In the genomic region with DNA sequence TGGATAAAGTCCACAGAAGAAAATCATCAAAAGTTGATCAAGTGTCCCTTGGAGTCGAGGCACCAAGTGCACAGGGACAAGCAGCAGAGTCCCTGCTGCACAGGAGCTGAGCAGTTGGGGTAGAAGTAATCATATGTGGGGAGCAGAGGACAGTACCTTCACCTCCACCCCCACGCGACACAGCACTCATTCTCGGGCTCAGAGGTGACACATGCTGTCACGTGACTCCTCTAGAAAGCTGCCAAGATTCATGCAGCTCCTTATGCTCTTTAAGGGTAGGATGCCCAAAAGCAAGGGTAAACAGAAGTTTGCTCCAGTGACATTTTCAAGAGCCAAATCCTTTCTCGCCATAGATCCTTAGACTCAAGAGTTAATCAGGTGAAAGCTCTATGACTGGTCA, we compare ENCODE assay signal across 19 mouse cellular contexts. TPM values are rescaled to one million over a fixed set of nuclear protein-coding genes. Genes with fewer than 3 reads are reported as not detected.
DNase-seq lines count a peak whose midpoint lies in the region; ATAC-seq and TF ChIP-seq lines count a peak whose summit lies in the region.
"Had no signal": no experiment of that assay in that cellular context is flagged by ENCODE, and none has a peak within 500 bp of the region (broad histone marks: within the 10 kb centered on the region; RNA-seq: fewer than 3 reads in every experiment).

No protein-coding gene starts in this region.

- TF ChIP-seq CTCF in lung, postnatal 0 days (IDR thresholded peaks at IDR 0.05) = no peak
- no peak for TF ChIP-seq CTCF in olfactory bulb, adult 2 months (IDR thresholded peaks at IDR 0.05; ENCODE audit: insufficient read depth, low read depth, low read length)

- no peaks in the 10 kb centered on the region for H3K9me3 ChIP-seq in forebrain, embryonic 14.5 days (replicated peaks; ENCODE audit: control insufficient read depth, low read length)
- H3K9me3 ChIP-seq in forebrain, embryonic 15.5 days = no peaks in the 10 kb centered on the region
- no peaks in the 10 kb centered on the region for H3K9me3 ChIP-seq in lung, postnatal 0 days (ENCODE audit: low read length)
- H3K9me3 ChIP-seq in midbrain, embryonic 13.5 days = no peaks in the 10 kb centered on the region
- H3K9me3 ChIP-seq: heart, embryonic 10.5 days; hindbrain, embryonic 10.5 days; midbrain, embryonic 10.5 days had no signal

- H3K27ac ChIP-seq in forebrain, embryonic 14.5 days (ENCODE audit: low read depth, low read length) = no peak overlapping the region
- no peak overlapping the region; the same call in 1 of the 2 replicates for H3K27ac ChIP-seq in forebrain, embryonic 15.5 days (replicated peaks)
- no peak overlapping the region for H3K27ac ChIP-seq in lung, postnatal 0 days (ENCODE audit: low read length)
- peak overlapping the region; percentile 10; the same call in 1 of the 2 replicates for H3K27ac ChIP-seq in olfactory bulb, adult 2 months (ENCODE audit: insufficient read depth, low read depth, low read length)
- no peak overlapping the region; the same call in 1 of the 2 replicates for H3K27ac ChIP-seq in midbrain, embryonic 13.5 days
- H3K27ac ChIP-seq: heart, embryonic 10.5 days; hindbrain, embryonic 10.5 days; midbrain, embryonic 10.5 days; stomach, postnatal 0 days had no signal

- no peak overlapping the region for H3K9ac ChIP-seq in forebrain, embryonic 14.5 days (ENCODE audit: low read length)
- H3K9ac ChIP-seq in forebrain, embryonic 15.5 days (replicated peaks) = no peak overlapping the region
- H3K9ac ChIP-seq in lung, postnatal 0 days (replicated peaks; ENCODE audit: low read depth) = no peak overlapping the region
- no peak overlapping the region for H3K9ac ChIP-seq in midbrain, embryonic 13.5 days (replicated peaks)

- H3K4me2 ChIP-seq in forebrain, embryonic 14.5 days (ENCODE audit: low read length) = no peak overlapping the region
- H3K4me2 ChIP-seq in forebrain, embryonic 15.5 days (replicated peaks) = no peak overlapping the region
- no peak overlapping the region for H3K4me2 ChIP-seq in lung, postnatal 0 days (replicated peaks; ENCODE audit: low read depth, low read length)
- no peak overlapping the region for H3K4me2 ChIP-seq in midbrain, embryonic 13.5 days (replicated peaks)
- H3K4me2 ChIP-seq: liver, embryonic 11.5 days had no signal

- 66% methylated on average over 6 of the region's 6 CpGs for WGBS in forebrain, embryonic 14.5 days
- WGBS in forebrain, embryonic 15.5 days = 76% methylated on average over 6 of the region's 6 CpGs
- WGBS in lung, postnatal 0 days = 54% methylated on average over 6 of the region's 6 CpGs
- 71% methylated on average over 6 of the region's 6 CpGs for WGBS in olfactory bulb, adult 2 months
- 84% methylated on average over 6 of the region's 6 CpGs for WGBS in midbrain, embryonic 13.5 days

- no peak for TF ChIP-seq POLR2A in olfactory bulb, adult 2 months (IDR thresholded peaks at IDR 0.05; ENCODE audit: insufficient read depth, low read depth, low read length)

- H3K4me3 ChIP-seq in forebrain, embryonic 14.5 days (ENCODE audit: low read depth, low read length) = no peak overlapping the region
- no peak overlapping the region for H3K4me3 ChIP-seq in forebrain, embryonic 15.5 days
- H3K4me3 ChIP-seq in lung, postnatal 0 days (ENCODE audit: low read depth, low read length) = no peak overlapping the region
- no peak overlapping the region for H3K4me3 ChIP-seq in olfactory bulb, adult 2 months (ENCODE audit: insufficient read depth, low read depth, low read length)
- H3K4me3 ChIP-seq in midbrain, embryonic 13.5 days (replicated peaks) = no peak overlapping the region
- H3K4me3 ChIP-seq: heart, embryonic 10.5 days; hindbrain, embryonic 10.5 days; midbrain, embryonic 10.5 days had no signal

- H3K4me1 ChIP-seq in forebrain, embryonic 14.5 days (ENCODE audit: control insufficient read depth, insufficient read depth, low read length) = no peaks in the 10 kb centered on the region
- H3K4me1 ChIP-seq in forebrain, embryonic 15.5 days = 0 out of 2 replicates have a peak, but pooled peaks cover 10% of the 10 kb centered on the region
- H3K4me1 ChIP-seq in lung, postnatal 0 days (ENCODE audit: insufficient read depth, low read depth, low read length) = no peaks in the 10 kb centered on the region
- peaks cover 12% of the 10 kb centered on the region for H3K4me1 ChIP-seq in olfactory bulb, adult 2 months (ENCODE audit: control insufficient read depth, insufficient read depth, low read length)
- peaks cover 13% of the 10 kb centered on the region for H3K4me1 ChIP-seq in midbrain, embryonic 13.5 days (replicated peaks)
- H3K4me1 ChIP-seq: heart, embryonic 10.5 days had no signal

- no peak for TF ChIP-seq EP300 in lung, postnatal 0 days (IDR thresholded peaks at IDR 0.05)

- no peak for ATAC-seq in forebrain, embryonic 14.5 days
- no peak for ATAC-seq in forebrain, embryonic 15.5 days (replicated peaks)
- ATAC-seq in lung, postnatal 0 days = no peak
- no peak for ATAC-seq in midbrain, embryonic 13.5 days

- H3K27me3 ChIP-seq in forebrain, embryonic 14.5 days (replicated peaks; ENCODE audit: control insufficient read depth, insufficient read depth, low read length) = no peaks in the 10 kb centered on the region
- H3K27me3 ChIP-seq in forebrain, embryonic 15.5 days = no peaks in the 10 kb centered on the region
- H3K27me3 ChIP-seq in lung, postnatal 0 days (replicated peaks; ENCODE audit: insufficient read depth, low read length) = no peaks in the 10 kb centered on the region
- no peaks in the 10 kb centered on the region for H3K27me3 ChIP-seq in midbrain, embryonic 13.5 days

- peak; percentile 42 for DNase-seq in forebrain, embryonic 14.5 days (ENCODE audit: low spot score)
- peak; percentile 17 for DNase-seq in lung, postnatal 0 days (ENCODE audit: low spot score)
- DNase-seq in lung, postnatal 4 days = no peak
- peak; percentile 55 to 70 for DNase-seq in cerebellum, adult 18-20 months
- DNase-seq: adrenal gland, postnatal 36 days; B cell, adult 2 months; kidney, adult 18-20 months; kidney, postnatal 10 days had no signal

- H3K36me3 ChIP-seq in forebrain, embryonic 14.5 days (ENCODE audit: control insufficient read depth, insufficient read depth, low read length) = peaks cover 24% of the 10 kb centered on the region; the same call in 1 of the 2 replicates
- peaks cover 8% of the 10 kb centered on the region; the same call in 1 of the 2 replicates for H3K36me3 ChIP-seq in forebrain, embryonic 15.5 days
- H3K36me3 ChIP-seq in lung, postnatal 0 days (ENCODE audit: insufficient read depth, low read length) = no peaks in the 10 kb centered on the region
- H3K36me3 ChIP-seq in midbrain, embryonic 13.5 days = peaks cover 43% of the 10 kb centered on the region
- H3K36me3 ChIP-seq: heart, embryonic 10.5 days had no signal

RNA-seq across cellular contexts. Expression of a gene that starts 42.1 kb away (rescaled TPM):
- 39.5 and 58.9 TPM in 2 replicates for polyA plus RNA-seq in forebrain, embryonic 14.5 days (2014; fragmentation: Nextera tagmentation; extraction: Ambion mirVana)
- 51.7 and 52.1 TPM in 2 replicates for polyA plus RNA-seq in forebrain, embryonic 15.5 days (2015; fragmentation: Nextera tagmentation; extraction: Ambion mirVana)
- polyA plus RNA-seq in lung, postnatal 0 days (2015; fragmentation: Nextera tagmentation; extraction: Ambion mirVana) = 0.05 and 0.06 TPM in 2 replicates
- polyA plus RNA-seq in olfactory bulb, adult 2 months (2012; ENCODE audit: insufficient read depth, insufficient read length, low replicate concordance, missing spikeins) = 50.8 TPM in 1 of 2 replicates, not detected in the other
- polyA plus RNA-seq in midbrain, embryonic 13.5 days (2015; fragmentation: Nextera tagmentation; extraction: Ambion mirVana) = 51.8 and 53.9 TPM in 2 replicates
- polyA plus RNA-seq: gonadal fat pad, adult 2 months; heart, postnatal 0 days; limb, embryonic 11.5 days had no signal

Comparison
In these comparisons a context has a peak if more than half of its experiments do, and no peak if none do; other contexts are left out.
1. DNase-seq: peak in forebrain, embryonic 14.5 days (single experiment), lung, postnatal 0 days (single experiment) and cerebellum, adult 18-20 months (2 of 2); none in lung, postnatal 4 days (0 of 2).
2. RNA of a gene that starts 42.1 kb away (polyA plus RNA-seq): 51.8 to 53.9 TPM in midbrain, embryonic 13.5 days, 51.7 to 52.1 TPM in forebrain, embryonic 15.5 days, 50.8 TPM in olfactory bulb, adult 2 months and 39.5 to 58.9 TPM in forebrain, embryonic 14.5 days; 0.05 to 0.06 TPM in lung, postnatal 0 days; every median in the first group is over 10 times any median in the second.